Mouse (Mus musculus) cerebellum, adult 2 months (tissue): ENCODE data around the gene Mcrip1.
"Not testable (repeated sequence)": the region's sequence is repeated elsewhere in the genome, so short reads cannot be mapped to it uniquely, and the experiment has no call there.

Experiments
- CTCF ChIP-seq: fragments of 200-500 bp; IDR thresholded peaks from 2 replicates; pipeline ENCODE4 v1.5.1; 2011; ENCODE audit warnings: low read depth, mild to moderate bottlenecking, control low read depth, low read length, moderate library complexity, borderline replicate concordance; ENCODE audit not compliant: insufficient read depth
- POLR2A ChIP-seq: fragments of 200-500 bp; IDR thresholded peaks from 2 replicates; pipeline ENCODE4 v1.6.1; 2011; ENCODE audit warnings: low read length, control low read depth, borderline replicate concordance; ENCODE audit not compliant: insufficient read depth

DNA sequence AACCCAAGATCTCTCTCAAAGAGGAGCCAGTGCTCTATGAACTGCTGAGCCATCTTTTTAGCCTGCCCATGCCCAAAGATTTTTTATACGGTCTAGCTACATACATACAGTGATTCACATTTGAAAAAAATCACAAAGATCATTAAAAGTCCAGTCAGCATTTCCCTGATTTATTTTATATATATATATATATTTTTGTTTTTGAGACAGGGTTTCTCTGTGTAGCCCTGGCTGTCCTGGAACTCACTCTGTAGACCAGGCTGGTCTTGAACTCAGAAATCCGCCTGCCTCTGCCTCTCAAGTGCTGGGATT, 33.4 kb upstream of the Mcrip1 start:
- not testable (repeated sequence) for TF ChIP-seq POLR2A, CTCF
